Mouse (Mus musculus): ENCODE data around the gene Susd1. TPM values are rescaled to one million over a fixed set of nuclear protein-coding genes. Genes with fewer than 3 reads are reported as not detected.

Susd1 gene
- polyA plus RNA-seq, 1 experiment from 2014 or later: 8.1 TPM

GRCm38 (mm10) chr4:59277958-59278357 is 160.5 kb downstream of the Susd1 start:
- Histone ChIP-seq H3K9me3 (no peaks in the 10 kb centered on the region), H3K36me3 (no peaks in the 10 kb centered on the region), H3K27ac (no peak overlapping the region), H3K4me3 (no peak overlapping the region), H3K27me3 (ENCODE audit: insufficient read depth, poor library complexity, severe bottlenecking) (no peaks in the 10 kb centered on the region), H3K4me1 (peaks cover 20% of the 10 kb centered on the region)
- no peak for DNase-seq (ENCODE audit: low spot score)
- WGBS: 86% methylated on average over 9 of the region's 9 CpGs

GRCm38 (mm10) chr4:59275956-59276355 is 162.5 kb downstream of the Susd1 start:
- Histone ChIP-seq H3K4me3 (no peak overlapping the region), H3K36me3 (no peaks in the 10 kb centered on the region), H3K4me1 (peaks cover 5% of the 10 kb centered on the region; the same call in 1 of the 2 replicates), H3K9me3 (no peaks in the 10 kb centered on the region), H3K27ac (no peak overlapping the region), H3K27me3 (ENCODE audit: insufficient read depth, poor library complexity, severe bottlenecking) (no peaks in the 10 kb centered on the region)
- DNase-seq (ENCODE audit: low spot score): no peak
- WGBS: 62% methylated on average over 2 of the region's 2 CpGs

- H3K27ac ChIP-seq: no peak overlapping the region
- WGBS: 48% methylated on average over 3 of the region's 3 CpGs
Observed at GRCm38 (mm10) chr4:59275494-59275893, 162.9 kb downstream of the Susd1 start.

GRCm38 (mm10) chr4:59274136-59274535 is 164.3 kb downstream of the Susd1 start:
- Histone ChIP-seq H3K27ac (no peak overlapping the region), H3K9me3 (no peaks in the 10 kb centered on the region), H3K4me3 (no peak overlapping the region), H3K4me1 (0 out of 2 replicates have a peak, but pooled peaks cover 3% of the 10 kb centered on the region), H3K36me3 (0 out of 2 replicates have a peak, but pooled peaks cover 4% of the 10 kb centered on the region), H3K27me3 (ENCODE audit: insufficient read depth, poor library complexity, severe bottlenecking) (no peaks in the 10 kb centered on the region)
- no peak for DNase-seq (ENCODE audit: low spot score)
- WGBS: 80% methylated on average over 4 of the region's 4 CpGs

More at GRCm38 (mm10) chr4:59275494-59275893, 162.9 kb downstream of the Susd1 start:
- H3K36me3 ChIP-seq: no peaks in the 10 kb centered on the region
- 0 out of 2 replicates have a peak, but pooled peaks cover 3% of the 10 kb centered on the region for H3K4me1 ChIP-seq
- H3K9me3 ChIP-seq: no peaks in the 10 kb centered on the region
- H3K4me3 ChIP-seq: no peak overlapping the region
- H3K27me3 ChIP-seq (ENCODE audit: insufficient read depth, poor library complexity, severe bottlenecking): no peaks in the 10 kb centered on the region
- DNase-seq (ENCODE audit: low spot score): no peak

GRCm38 (mm10) chr4:59273342-59273741 is 165.1 kb downstream of the Susd1 start:
- 59% methylated on average over 1 of the region's 1 CpGs for WGBS
- Histone ChIP-seq H3K9me3 (peaks cover 7% of the 10 kb centered on the region; the same call in 1 of the 2 replicates), H3K27me3 (ENCODE audit: insufficient read depth, poor library complexity, severe bottlenecking) (no peaks in the 10 kb centered on the region), H3K4me1 (0 out of 2 replicates have a peak, but pooled peaks cover 3% of the 10 kb centered on the region), H3K4me3 (no peak overlapping the region), H3K36me3 (0 out of 2 replicates have a peak, but pooled peaks cover 4% of the 10 kb centered on the region), H3K27ac (no peak overlapping the region)
- no peak for DNase-seq (ENCODE audit: low spot score)

- DNase-seq (ENCODE audit: low spot score): no peak
- Histone ChIP-seq H3K27ac (no peak overlapping the region), H3K4me3 (no peak overlapping the region), H3K4me1 (no peaks in the 10 kb centered on the region), H3K27me3 (ENCODE audit: insufficient read depth, poor library complexity, severe bottlenecking) (no peaks in the 10 kb centered on the region), H3K9me3 (peaks cover 7% of the 10 kb centered on the region; the same call in 1 of the 2 replicates), H3K36me3 (0 out of 2 replicates have a peak, but pooled peaks cover 4% of the 10 kb centered on the region)
- WGBS: 92% methylated on average over 5 of the region's 5 CpGs
Observed at GRCm38 (mm10) chr4:59265631-59266030, 172.8 kb downstream of the Susd1 start.

GRCm38 (mm10) chr4:59265182-59265581 is 173.3 kb downstream of the Susd1 start:
- Histone ChIP-seq H3K4me1 (no peaks in the 10 kb centered on the region), H3K36me3 (0 out of 2 replicates have a peak, but pooled peaks cover 4% of the 10 kb centered on the region), H3K27ac (no peak overlapping the region), H3K27me3 (ENCODE audit: insufficient read depth, poor library complexity, severe bottlenecking) (no peaks in the 10 kb centered on the region), H3K4me3 (no peak overlapping the region), H3K9me3 (peaks cover 7% of the 10 kb centered on the region; the same call in 1 of the 2 replicates)
- WGBS: 66% methylated on average over 5 of the region's 5 CpGs
- DNase-seq (ENCODE audit: low spot score): no peak

Other genes with a start within 250 kb of the Susd1 start
- 8.2 and 9.7 TPM in 2 replicates for gene Ugcg, start 249.4 kb downstream of the Susd1 start, polyA plus RNA-seq (2016; fragmentation: Nextera tagmentation; extraction: Ambion mirVana)
- 38.3 and 41.3 TPM in 2 replicates for gene Ptbp3, start 110.7 kb upstream of the Susd1 start, polyA plus RNA-seq (2016; fragmentation: Nextera tagmentation; extraction: Ambion mirVana)
- gene Hsdl2, start 142.9 kb upstream of the Susd1 start, polyA plus RNA-seq (2016; fragmentation: Nextera tagmentation; extraction: Ambion mirVana): 27.6 and 32.5 TPM in 2 replicates
- 31.0 and 37.3 TPM in 2 replicates for gene E130308A19Rik, start 187.6 kb upstream of the Susd1 start, polyA plus RNA-seq (2016; fragmentation: Nextera tagmentation; extraction: Ambion mirVana)